Mouse (Mus musculus) MEL (cell line): Measurements from ENCODE around the gene Prkcz. TPM values are rescaled to one million over a fixed set of nuclear protein-coding genes. Genes with fewer than 3 reads are reported as not detected.
A peak's percentile ranks its signal among the peaks of the same experiment; 100 is the strongest.

Experiments used
- DNase-seq: peaks from one replicate; pipeline ENCODE4 v3.0.0; 2011; ENCODE audit warnings: low read depth, low spot score
- H3K27ac ChIP-seq: 2 replicates; pipeline ENCODE4 v1.5.1; 2012; ENCODE audit warnings: low read depth, mild to moderate bottlenecking, control low read depth, low read length, moderate library complexity; ENCODE audit not compliant: control insufficient read depth
- H3K27me3 ChIP-seq, 2 experiments: fragments of 150-350 bp in 1 of 2; sonication (generic) in 1 of 2; 2 replicates each; pipeline ENCODE4 v1.6.1; 2012; ENCODE audit warnings: low read length in 2 of 2, mild to moderate bottlenecking in 2 of 2, improper control_type of control experiment in 1 of 2, moderate library complexity in 1 of 2; ENCODE audit not compliant: insufficient read depth in 2 of 2, control insufficient read depth in 1 of 2
- H3K36me3 ChIP-seq, 2 experiments: 2 replicates each; pipeline ENCODE4 v1.6.1; 2012 to 2014; ENCODE audit warnings: low read length in 2 of 2, improper control_type of control experiment in 1 of 2, inconsistent platforms in 1 of 2, mild to moderate bottlenecking in 1 of 2; ENCODE audit not compliant: insufficient read depth in 2 of 2, control insufficient read depth in 1 of 2
- H3K4me1 ChIP-seq, 2 experiments: fragments of 150-350 bp in 1 of 2; sonication (generic) in 1 of 2; 2 replicates each; pipeline ENCODE4 v1.6.1; 2012; ENCODE audit warnings: low read length in 2 of 2, improper control_type of control experiment in 1 of 2, mild to moderate bottlenecking in 1 of 2; ENCODE audit not compliant: insufficient read depth in 2 of 2, control insufficient read depth in 1 of 2
- H3K4me3 ChIP-seq, 2 experiments: fragments of 150-350 bp in 1 of 2; sonication (generic) in 1 of 2; 2 replicates each; pipeline ENCODE4 v1.5.1; 2012; ENCODE audit warnings: low read depth in 2 of 2, low read length in 2 of 2, mild to moderate bottlenecking in 2 of 2, moderate library complexity in 2 of 2, control low read depth in 1 of 2, improper control_type of control experiment in 1 of 2; ENCODE audit not compliant: control insufficient read depth in 1 of 2, insufficient read depth in 1 of 2
- H3K79me2 ChIP-seq: 2 replicates; pipeline ENCODE4 v1.6.1; 2012; ENCODE audit warnings: mild to moderate bottlenecking, low read length, moderate library complexity; ENCODE audit not compliant: control insufficient read depth, poor library complexity, insufficient read depth
- H3K9ac ChIP-seq: 2 replicates; pipeline ENCODE4 v1.6.1; 2012; ENCODE audit warnings: low read depth, mild to moderate bottlenecking, control low read depth, low read length, moderate library complexity; ENCODE audit not compliant: control insufficient read depth, poor library complexity, severe bottlenecking
- H3K9me3 ChIP-seq: fragments of 150-350 bp; sonication (generic); replicated peaks from 2 replicates; pipeline ENCODE4 v1.6.1; 2012; ENCODE audit warnings: mild to moderate bottlenecking, low read length, improper control_type of control experiment, moderate library complexity; ENCODE audit not compliant: insufficient read depth
- BHLHE40 ChIP-seq: IDR thresholded peaks from 2 replicates; pipeline ENCODE4 v1.6.1; 2012; ENCODE audit warnings: low read depth, mild to moderate bottlenecking, inconsistent platforms, low read length, improper control_type of control experiment, borderline replicate concordance
- CHD2 ChIP-seq: IDR thresholded peaks from 2 replicates; pipeline ENCODE4 v1.6.1; 2011; ENCODE audit warnings: low read length, improper control_type of control experiment
- ETS1 ChIP-seq: IDR thresholded peaks from 2 replicates; pipeline ENCODE4 v1.6.1; 2012; ENCODE audit warnings: low read depth, mild to moderate bottlenecking, inconsistent platforms, low read length, improper control_type of control experiment, moderate library complexity
- GATA1 ChIP-seq: IDR thresholded peaks from 2 replicates; pipeline ENCODE4 v1.6.1; 2011; ENCODE audit warnings: low read depth, low read length, improper control_type of control experiment
- MAFK ChIP-seq: IDR thresholded peaks from 2 replicates; pipeline ENCODE4 v1.6.1; 2011; ENCODE audit warnings: low read depth, mild to moderate bottlenecking, low read length, improper control_type of control experiment, borderline replicate concordance
- MAZ ChIP-seq: IDR thresholded peaks from 2 replicates; pipeline ENCODE4 v1.6.1; 2012; ENCODE audit warnings: low read depth, mild to moderate bottlenecking, inconsistent platforms, low read length, improper control_type of control experiment
- MXI1 ChIP-seq: IDR thresholded peaks from 2 replicates; pipeline ENCODE4 v1.6.1; 2011; ENCODE audit warnings: mild to moderate bottlenecking, low read depth, low read length, improper control_type of control experiment
- MYB ChIP-seq: IDR thresholded peaks from 2 replicates; pipeline ENCODE4 v1.6.1; 2011; ENCODE audit warnings: mild to moderate bottlenecking, low read depth, low read length, improper control_type of control experiment
- MYC ChIP-seq: IDR thresholded peaks from 2 replicates; pipeline ENCODE4 v1.6.1; 2011; ENCODE audit warnings: low read depth, mild to moderate bottlenecking, low read length, improper control_type of control experiment, moderate library complexity
- NELFE ChIP-seq: IDR thresholded peaks from 2 replicates; pipeline ENCODE4 v1.6.1; 2011; ENCODE audit warnings: low read depth, low read length, improper control_type of control experiment
- NRF1 ChIP-seq: IDR thresholded peaks from 2 replicates; pipeline ENCODE4 v1.6.1; 2014; ENCODE audit warnings: low read depth, mild to moderate bottlenecking, inconsistent platforms, low read length, improper control_type of control experiment, moderate library complexity; ENCODE audit not compliant: poor library complexity, insufficient read depth, severe bottlenecking
- POLR2A ChIP-seq, 2 experiments: IDR thresholded peaks; 2 replicates each; pipeline ENCODE4 v1.6.1; 2011 to 2012; ENCODE audit warnings: low read length in 2 of 2, mild to moderate bottlenecking in 2 of 2, control low read depth in 1 of 2, improper control_type of control experiment in 1 of 2, low read depth in 1 of 2, moderate library complexity in 1 of 2; ENCODE audit not compliant: control insufficient read depth in 1 of 2, insufficient read depth in 1 of 2, poor library complexity in 1 of 2
- RAD21 ChIP-seq: IDR thresholded peaks from 2 replicates; pipeline ENCODE4 v1.6.1; 2011; ENCODE audit warnings: mild to moderate bottlenecking, low read depth, low read length, improper control_type of control experiment
- RCOR1 ChIP-seq: IDR thresholded peaks from 2 replicates; pipeline ENCODE4 v1.6.1; 2012; ENCODE audit warnings: low read depth, mild to moderate bottlenecking, inconsistent platforms, low read length, improper control_type of control experiment
- SIN3A ChIP-seq: IDR thresholded peaks from 2 replicates; pipeline ENCODE4 v1.6.1; 2012; ENCODE audit warnings: low read length, improper control_type of control experiment, inconsistent platforms
- SMC3 ChIP-seq: IDR thresholded peaks from 2 replicates; pipeline ENCODE4 v1.6.1; 2011; ENCODE audit warnings: low read depth, low read length, improper control_type of control experiment
- TCF12 ChIP-seq: IDR thresholded peaks from 2 replicates; pipeline ENCODE4 v1.6.1; 2014; ENCODE audit warnings: low read depth, mild to moderate bottlenecking, inconsistent platforms, low read length, improper control_type of control experiment, moderate library complexity
- UBTF ChIP-seq: IDR thresholded peaks from 2 replicates; pipeline ENCODE4 v1.6.1; 2012; ENCODE audit warnings: low read depth, mild to moderate bottlenecking, inconsistent platforms, low read length, improper control_type of control experiment, moderate library complexity, borderline replicate concordance; ENCODE audit not compliant: insufficient read depth
- USF2 ChIP-seq, 2 experiments: IDR thresholded peaks; 2 replicates each; pipeline ENCODE4 v1.6.1; 2011 to 2012; ENCODE audit warnings: improper control_type of control experiment in 2 of 2, low read length in 2 of 2, borderline replicate concordance in 1 of 2, inconsistent platforms in 1 of 2, low read depth in 1 of 2, mild to moderate bottlenecking in 1 of 2; ENCODE audit not compliant: insufficient read depth in 1 of 2
- ZMIZ1 ChIP-seq: IDR thresholded peaks from 2 replicates; pipeline ENCODE4 v1.6.1; 2012; ENCODE audit warnings: low read depth, mild to moderate bottlenecking, inconsistent platforms, low read length, improper control_type of control experiment, moderate library complexity
- ZNF384 ChIP-seq: IDR thresholded peaks from 2 replicates; pipeline ENCODE4 v1.6.1; 2012; ENCODE audit warnings: low read depth, mild to moderate bottlenecking, inconsistent platforms, low read length, improper control_type of control experiment
- polyA plus RNA-seq, 2 experiments: library from polyadenylated mRNA; stranded (reverse) in 1 of 2; unstranded in 1 of 2; fragments of >175 nt in 1 of 2; fragments of >200 nt in 1 of 2; gene quantifications; 2 replicates each; pipeline versions ENCODE4 v1.2.1 to v1.2.4; 2012; ENCODE audit warnings: low replicate concordance in 2 of 2, low read depth in 1 of 2; ENCODE audit not compliant: insufficient read length in 2 of 2, insufficient read depth in 1 of 2, missing spikeins in 1 of 2
- total RNA-seq: library from RNA; depleted of rRNA; stranded (reverse); fragments of 300-350 nt; gene quantifications from 2 replicates; pipeline ENCODE4 v1.2.3, GENCODE M21; 2012

Gene Prkcz
- total and polyA plus RNA-seq, 3 experiments, result 0.12 to 0.92 TPM; not detected in 1

GRCm38 (mm10) chr4:155294381-155294780 is 66.8 kb downstream of the Prkcz start:
- H3K27ac ChIP-seq, result no peak overlapping the region
- H3K9ac ChIP-seq, result no peak overlapping the region
- no peak overlapping the region for H3K4me3 ChIP-seq
- no peaks in the 10 kb centered on the region for H3K27me3 ChIP-seq
- TF ChIP-seq SMC3 (no peak), BHLHE40 (no peak), NRF1 (no peak), CHD2 (no peak), NELFE (no peak), MYB (no peak), RCOR1 (no peak), USF2 (IDR thresholded peaks at IDR 0.05; ENCODE audit: borderline replicate concordance in 1 of 2, insufficient read depth in 1 of 2, low read depth in 1 of 2, low read length in 2 of 2) (no peak), GATA1 (no peak), ZNF384 (no peak), MAZ (no peak), UBTF (no peak), ETS1 (no peak), POLR2A (IDR thresholded peaks at IDR 0.05; ENCODE audit: control insufficient read depth in 1 of 2, insufficient read depth in 1 of 2, low read depth in 1 of 2, low read length in 2 of 2, poor library complexity in 1 of 2) (no peak)
- TF ChIP-seq, all 39 proteins: peak for 0
- Histone ChIP-seq H3K4me1 (no peaks in the 10 kb centered on the region), H3K79me2 (no peaks in the 10 kb centered on the region), H3K36me3 (no peaks in the 10 kb centered on the region), H3K9me3 (no peaks in the 10 kb centered on the region)
- no peak for DNase-seq

- Histone ChIP-seq H3K36me3 (no peaks in the 10 kb centered on the region), H3K79me2 (no peaks in the 10 kb centered on the region), H3K27me3 (no peaks in the 10 kb centered on the region), H3K9ac (no peak overlapping the region), H3K4me3 (no peak overlapping the region), H3K4me1 (no peaks in the 10 kb centered on the region), H3K9me3 (no peaks in the 10 kb centered on the region), H3K27ac (no peak overlapping the region)
- DNase-seq, result peak; percentile 40
- TF ChIP-seq ZMIZ1, result no peak
These were observed 68.3 kb downstream of the Prkcz start for GRCm38 (mm10) chr4:155292863-155293262.

GRCm38 (mm10) chr4:155290045-155290444 is 71.1 kb downstream of the Prkcz start:
- TF ChIP-seq SIN3A, result no peak
- no peak for TF ChIP-seq TCF12
- no peak for TF ChIP-seq MAFK
- TF ChIP-seq NRF1, result no peak
- TF ChIP-seq MYB, result no peak
- no peak for TF ChIP-seq MYC
- TF ChIP-seq SMC3, result no peak
- TF ChIP-seq MXI1, result no peak
- no peak for TF ChIP-seq RAD21
- no peak for DNase-seq
- Histone ChIP-seq H3K79me2 (no peaks in the 10 kb centered on the region), H3K4me1 (no peaks in the 10 kb centered on the region), H3K36me3 (no peaks in the 10 kb centered on the region), H3K27me3 (no peaks in the 10 kb centered on the region), H3K27ac (no peak overlapping the region), H3K9me3 (no peaks in the 10 kb centered on the region), H3K9ac (no peak overlapping the region), H3K4me3 (no peak overlapping the region)
